Mouse (Mus musculus) embryonic facial prominence, embryonic 11.5 days (tissue): Measurements from ENCODE around the gene Rpl24. TPM values are rescaled to one million over a fixed set of nuclear protein-coding genes. Genes with fewer than 3 reads are reported as not detected.
A peak's percentile ranks its signal among the peaks of the same experiment; 100 is the strongest.
"Not testable (repeated sequence)": the region's sequence is repeated elsewhere in the genome, so short reads cannot be mapped to it uniquely, and the experiment has no call there.

Source experiments
- ATAC-seq: fragments of 200-750 bp; cut with Nextera tagmentation; replicated peaks from 2 replicates; pipeline ENCODE4 v1.8.0; 2017; ENCODE audit warnings: low read depth; ENCODE audit not compliant: insufficient number of reproducible peaks, low FRiP score, low TSS enrichment
- DNase-seq: peaks from one replicate; pipeline ENCODE4 v3.0.0-alpha.2; 2015; ENCODE audit warnings: low spot score
- H3K27ac ChIP-seq: fragments of 300-500 bp; sonication (generic); replicated peaks from 2 replicates; pipeline ENCODE4 v1.5.1; 2014; ENCODE audit warnings: mild to moderate bottlenecking, low read depth, low read length, control low read depth
- H3K27me3 ChIP-seq: fragments of 300-500 bp; sonication (generic); 2 replicates; pipeline ENCODE4 v1.6.1; 2014; ENCODE audit warnings: mild to moderate bottlenecking, low read length, moderate library complexity, mixed read lengths; ENCODE audit not compliant: control insufficient read depth, insufficient read depth
- H3K36me3 ChIP-seq: fragments of 300-500 bp; sonication (generic); replicated peaks from 2 replicates; pipeline ENCODE4 v1.6.1; 2014; ENCODE audit warnings: low read depth, mild to moderate bottlenecking, low read length, moderate library complexity, mixed read lengths; ENCODE audit not compliant: control insufficient read depth, insufficient read depth
- H3K4me1 ChIP-seq: fragments of 300-500 bp; sonication (generic); 2 replicates; pipeline ENCODE4 v1.6.1; 2014; ENCODE audit warnings: low read length, mixed read lengths; ENCODE audit not compliant: control insufficient read depth, insufficient read depth
- H3K4me2 ChIP-seq: fragments of 300-500 bp; sonication (generic); 2 replicates; pipeline ENCODE4 v1.6.1; 2014; ENCODE audit warnings: low read depth, mild to moderate bottlenecking, control low read depth, low read length, moderate library complexity
- H3K4me3 ChIP-seq: fragments of 300-500 bp; sonication (generic); 2 replicates; pipeline ENCODE4 v1.5.1; 2014; ENCODE audit warnings: low read depth, low read length, control low read depth
- H3K9ac ChIP-seq: fragments of 300-500 bp; sonication (generic); replicated peaks from 2 replicates; pipeline ENCODE4 v1.6.1; 2014; ENCODE audit warnings: mild to moderate bottlenecking, control low read depth, low read length
- H3K9me3 ChIP-seq: fragments of 300-500 bp; sonication (generic); replicated peaks from 2 replicates; pipeline ENCODE4 v1.6.1; 2016; ENCODE audit warnings: mild to moderate bottlenecking, low read length, inconsistent platforms, mixed read lengths; ENCODE audit not compliant: control insufficient read depth
- WGBS: fragments of 180-500 bp; shearing (Covaris S2); extraction: QIAGEN DNeasy Blood & Tissue Kit; methylation state at CpG from one replicate; pipeline ENCODE4 v1.1.7; 2014; 5-methylcytosine and 5-hydroxymethylcytosine counted together
- polyA plus RNA-seq: library from polyadenylated mRNA; unstranded; fragments of >200 nt; fragmentation: Nextera tagmentation; extraction: Ambion mirVana; gene quantifications from 2 replicates; pipeline ENCODE4 v1.2.1, GENCODE M21; 2014

Gene Rpl24
- polyA plus RNA-seq, 1 experiment from 2014 or later: 899 TPM

GRCm38 (mm10) chr16:55963068-55963467, 3.0 kb upstream of the Rpl24 start:
- ATAC-seq, H3K9ac ChIP-seq, H3K4me2 ChIP-seq, H3K27ac ChIP-seq, H3K27me3 ChIP-seq, H3K4me1 ChIP-seq, H3K4me3 ChIP-seq, H3K9me3 ChIP-seq, H3K36me3 ChIP-seq, DNase-seq: not testable (repeated sequence)
- WGBS: 94% methylated on average over 6 of the region's 11 CpGs

GRCm38 (mm10) chr16:55964126-55964949, 1.7 kb upstream of the Rpl24 start:
- H3K27ac ChIP-seq: no peak overlapping the region
- H3K4me2 ChIP-seq: no peak overlapping the region
- 65% methylated on average over 4 of the region's 4 CpGs for whole genome bisulfite sequencing
- peak; percentile 59 for DNase-seq
- H3K36me3 ChIP-seq: no peaks in the 10 kb centered on the region; the same call in 1 of the 2 replicates
- H3K27me3 ChIP-seq: no peaks in the 10 kb centered on the region
- ATAC-seq: no peak
- no peaks in the 10 kb centered on the region for H3K9me3 ChIP-seq
- no peaks in the 10 kb centered on the region for H3K4me1 ChIP-seq
- no peak overlapping the region for H3K9ac ChIP-seq
- no peak overlapping the region for H3K4me3 ChIP-seq

GRCm38 (mm10) chr16:55967221-55967620, 1.1 kb downstream of the Rpl24 start:
- H3K36me3 ChIP-seq: peaks cover 6% of the 10 kb centered on the region
- H3K4me1 ChIP-seq: no peaks in the 10 kb centered on the region
- H3K9ac ChIP-seq: peak overlapping the region; percentile 97
- no peak for DNase-seq
- no peaks in the 10 kb centered on the region for H3K9me3 ChIP-seq
- no peak overlapping the region for H3K27ac ChIP-seq
- peak overlapping the region; percentile 79 for H3K4me2 ChIP-seq
- no peak for ATAC-seq
- H3K27me3 ChIP-seq: no peaks in the 10 kb centered on the region
- peak overlapping the region; percentile 89 for H3K4me3 ChIP-seq
- 24% methylated on average over 1 of the region's 1 CpGs for WGBS

GRCm38 (mm10) chr16:55969147-55969546, 3.1 kb downstream of the Rpl24 start:
- 91% methylated on average over 3 of the region's 3 CpGs for WGBS
- DNase-seq (peak; percentile 62), ATAC-seq (no peak)
- Histone ChIP-seq H3K27ac (no peak overlapping the region), H3K9ac (no peak overlapping the region), H3K4me2 (no peak overlapping the region), H3K27me3 (no peaks in the 10 kb centered on the region), H3K4me1 (no peaks in the 10 kb centered on the region), H3K36me3 (peaks cover 6% of the 10 kb centered on the region), H3K9me3 (no peaks in the 10 kb centered on the region), H3K4me3 (no peak overlapping the region)

GRCm38 (mm10) chr16:55970416-55970815, 4.3 kb downstream of the Rpl24 start:
- H3K36me3 ChIP-seq: peaks cover 6% of the 10 kb centered on the region

GRCm38 (mm10) chr16:55971735-55972615, 5.9 kb downstream of the Rpl24 start:
- Histone ChIP-seq H3K9ac (no peak overlapping the region), H3K4me3 (no peak overlapping the region), H3K4me2 (no peak overlapping the region), H3K36me3 (peaks cover 6% of the 10 kb centered on the region), H3K4me1 (no peaks in the 10 kb centered on the region), H3K27me3 (no peaks in the 10 kb centered on the region), H3K27ac (no peak overlapping the region), H3K9me3 (no peaks in the 10 kb centered on the region)
- ATAC-seq: no peak
- no peak for DNase-seq
- 81% methylated on average over 6 of the region's 6 CpGs for WGBS

More at GRCm38 (mm10) chr16:55970416-55970815, 4.3 kb downstream of the Rpl24 start:
- Histone ChIP-seq H3K27me3 (no peaks in the 10 kb centered on the region), H3K4me2 (no peak overlapping the region), H3K27ac (no peak overlapping the region), H3K4me3 (no peak overlapping the region), H3K4me1 (no peaks in the 10 kb centered on the region), H3K9ac (no peak overlapping the region), H3K9me3 (no peaks in the 10 kb centered on the region)
- ATAC-seq: no peak
- WGBS: 98% methylated on average over 5 of the region's 5 CpGs
- no peak for DNase-seq

- WGBS: 57% methylated on average over 10 of the region's 10 CpGs
- Histone ChIP-seq H3K36me3 (peaks cover 6% of the 10 kb centered on the region), H3K27ac (no peak overlapping the region), H3K9me3 (no peaks in the 10 kb centered on the region), H3K4me2 (peak overlapping the region; percentile 37), H3K9ac (peak overlapping the region; percentile 44), H3K27me3 (no peaks in the 10 kb centered on the region), H3K4me3 (peak overlapping the region; percentile 100), H3K4me1 (no peaks in the 10 kb centered on the region)
- ATAC-seq: no peak
- no peak for DNase-seq
These were observed 6.6 kb downstream of the Rpl24 start for GRCm38 (mm10) chr16:55972626-55973201.
